Mouse (Mus musculus) kidney, adult 2 months (tissue): ENCODE results near the gene Vmn1r132.
"Not testable (repeated sequence)": the region's sequence is repeated elsewhere in the genome, so short reads cannot be mapped to it uniquely, and the experiment has no call there.

ENCODE experiments used
- CTCF ChIP-seq: fragments of 200-500 bp; conservative IDR thresholded peaks from 2 replicates; pipeline ENCODE4 v1.5.1; 2011; ENCODE audit warnings: low read depth, mild to moderate bottlenecking, control low read depth, low read length, moderate library complexity, mixed read lengths; ENCODE audit not compliant: insufficient read depth, insufficient read length
- POLR2A ChIP-seq: fragments of 200-500 bp; IDR thresholded peaks from one replicate; pipeline ENCODE4 v1.6.1; 2011; ENCODE audit warnings: low read depth, low read length, control low read depth

DNA sequence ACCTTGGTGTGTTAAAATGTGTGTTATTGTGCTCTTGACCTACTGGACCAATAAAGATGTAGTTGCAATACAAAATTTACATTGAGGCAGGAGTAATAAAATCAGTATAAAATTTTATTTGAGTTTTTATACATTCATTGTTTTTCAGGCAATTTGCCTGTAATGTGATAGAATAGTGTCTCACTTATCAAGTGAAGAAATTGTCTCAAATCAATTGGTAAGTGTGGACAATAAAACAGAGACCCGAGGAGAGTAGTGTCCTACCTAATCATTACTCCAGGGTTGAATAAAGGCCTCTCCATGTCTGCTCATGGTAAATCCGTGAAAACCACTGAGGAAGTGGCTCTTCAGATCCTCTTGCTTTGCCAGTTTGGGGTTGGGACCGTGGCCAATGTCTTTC, at the start of gene Vmn1r132:
- not testable (repeated sequence) for TF ChIP-seq CTCF, POLR2A
